Mouse (Mus musculus) cortical plate, adult 2 months (tissue): ENCODE results near the gene Galnt10.

Source experiments
- CTCF ChIP-seq: fragments of 200-500 bp; IDR thresholded peaks from 2 replicates; pipeline ENCODE4 v1.5.1; 2011; ENCODE audit warnings: mild to moderate bottlenecking, control low read depth, low read length; ENCODE audit not compliant: insufficient read depth; ENCODE audit errors: extremely low read depth
- POLR2A ChIP-seq: fragments of 200-500 bp; IDR thresholded peaks from 2 replicates; pipeline ENCODE4 v1.6.1; 2011; ENCODE audit warnings: mild to moderate bottlenecking, low read length, control low read depth; ENCODE audit not compliant: insufficient read depth; ENCODE audit errors: extremely low read depth

- no peak for TF ChIP-seq POLR2A
- no peak for TF ChIP-seq CTCF
These were observed 29.4 kb upstream of the Galnt10 start for GRCm38 (mm10) chr11:57615871-57616270.
